Mouse (Mus musculus) bone marrow macrophage, adult 2 months (primary cell): ENCODE results near the gene Oasl1.

Source experiments
- CTCF ChIP-seq: IDR thresholded peaks from 2 replicates; pipeline ENCODE4 v1.5.1; 2012; ENCODE audit warnings: low read depth, mild to moderate bottlenecking, low read length, moderate library complexity
- POLR2A ChIP-seq: IDR thresholded peaks from 2 replicates; pipeline ENCODE4 v1.6.1; 2012; ENCODE audit warnings: mild to moderate bottlenecking, low read depth, low read length, borderline replicate concordance

- TF ChIP-seq CTCF (no peak), POLR2A (no peak)
These were observed 19.7 kb downstream of the Oasl1 start for GRCm38 (mm10) chr5:114942766-114943130.
